Mouse (Mus musculus): ENCODE measurements at regions not wholly inside any gene's neighbourhood (a gene's known extent, or its start where the extent isn't known, plus 50 kb on each side); places are given as distances from the start of the nearest gene placed in this dataset.
"Not testable (repeated sequence)": the region's sequence is repeated elsewhere in the genome, so short reads cannot be mapped to it uniquely, and the experiment has no call there.

DNA sequence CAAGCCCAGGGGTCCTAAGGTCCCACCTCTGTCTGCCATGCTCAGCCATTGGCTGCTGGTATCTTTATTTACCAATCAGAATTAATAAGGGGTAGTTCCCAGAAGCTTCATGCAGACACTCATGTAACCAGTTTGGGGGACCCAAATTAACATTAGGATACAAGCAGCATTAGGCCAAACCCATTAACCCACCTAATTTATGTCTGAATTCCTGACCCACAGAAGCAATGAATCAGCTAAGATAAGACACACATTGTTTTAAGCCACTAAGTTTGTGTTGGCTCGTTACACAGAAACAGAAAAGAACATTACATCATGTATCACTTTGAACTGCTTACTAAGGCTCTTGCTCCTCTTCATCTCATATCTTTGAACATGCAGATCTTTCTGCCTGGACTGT is 461.0 kb downstream of the Lmo7 start:
- DNase-seq (ENCODE audit: low spot score in 2 of 2), result no peak

- DNase-seq (ENCODE audit: low spot score in 2 of 2), result no peak
Observed at GRCm38 (mm10) chr14:102181269-102181668, 451.5 kb downstream of the Lmo7 start.

DNA sequence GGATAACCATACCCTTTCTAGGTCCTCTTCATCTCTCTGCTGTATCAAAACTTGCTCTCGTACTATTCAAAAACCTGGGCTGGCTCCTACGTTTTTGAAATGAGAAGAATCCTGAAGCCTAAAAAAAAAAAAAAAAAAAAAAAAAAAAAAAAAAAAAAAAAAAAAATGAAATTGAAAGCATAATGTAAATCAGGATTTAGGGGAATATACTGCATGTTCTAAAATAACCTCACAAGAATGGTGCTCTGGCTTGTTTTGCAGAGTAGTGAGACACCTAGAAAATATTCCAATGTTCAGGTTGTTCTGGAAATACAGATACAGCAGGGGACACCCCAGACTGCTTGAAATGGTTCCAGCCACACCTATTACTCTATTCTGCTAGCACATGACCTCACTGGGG is 442.0 kb downstream of the Lmo7 start:
- no peak for DNase-seq (ENCODE audit: low spot score in 2 of 2)

DNA sequence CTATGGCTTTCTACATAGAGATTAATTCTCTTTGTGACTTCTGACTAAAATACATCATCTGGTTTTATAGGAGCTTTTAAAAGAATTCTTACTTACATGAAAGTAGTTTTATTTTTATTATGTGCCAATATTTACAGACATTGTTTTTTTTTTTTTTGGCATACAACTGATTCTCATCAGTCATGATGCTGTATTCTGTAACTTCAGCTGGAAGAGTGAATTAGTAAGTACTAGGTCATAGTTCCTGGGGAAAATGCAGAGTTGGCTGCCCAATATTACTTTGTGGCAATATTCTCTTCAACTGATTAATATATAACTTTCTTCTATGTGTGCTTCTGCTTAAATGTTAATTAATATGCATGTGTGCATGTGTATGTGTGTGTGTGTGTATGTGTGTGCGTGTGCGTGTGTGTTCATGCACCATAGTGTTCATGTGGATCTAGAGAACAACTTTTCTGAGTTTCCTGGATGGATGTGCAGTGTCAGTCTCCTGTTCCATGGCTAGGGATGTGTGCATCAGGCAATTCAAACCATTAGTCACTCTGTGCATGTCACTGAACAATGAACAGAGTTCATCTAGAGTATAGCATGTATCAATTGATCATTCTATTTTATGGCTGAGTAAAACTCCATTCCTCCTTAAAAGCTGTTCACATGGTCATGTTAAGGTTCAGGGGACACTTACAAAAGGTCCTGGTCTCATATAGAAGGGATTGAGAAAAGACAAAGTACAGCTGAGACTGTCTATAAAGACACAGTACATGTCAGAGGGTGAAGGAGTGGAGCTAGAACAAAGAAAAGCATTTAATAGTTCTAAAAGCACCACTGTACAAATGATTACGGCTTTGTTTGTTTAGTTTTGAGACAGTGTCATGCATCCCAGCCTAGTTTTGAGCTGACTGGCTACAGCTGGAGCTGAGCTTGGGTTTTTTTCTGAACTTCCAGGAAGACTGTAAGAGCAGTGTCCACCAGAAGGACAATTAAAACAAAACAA is 431.8 kb downstream of the Lmo7 start:
- DNase-seq (ENCODE audit: low spot score in 2 of 2), result no peak

- not testable (repeated sequence) for DNase-seq (ENCODE audit: low spot score in 2 of 2)
Observed at GRCm38 (mm10) chr14:102150410-102150809, 420.7 kb downstream of the Lmo7 start.

DNA sequence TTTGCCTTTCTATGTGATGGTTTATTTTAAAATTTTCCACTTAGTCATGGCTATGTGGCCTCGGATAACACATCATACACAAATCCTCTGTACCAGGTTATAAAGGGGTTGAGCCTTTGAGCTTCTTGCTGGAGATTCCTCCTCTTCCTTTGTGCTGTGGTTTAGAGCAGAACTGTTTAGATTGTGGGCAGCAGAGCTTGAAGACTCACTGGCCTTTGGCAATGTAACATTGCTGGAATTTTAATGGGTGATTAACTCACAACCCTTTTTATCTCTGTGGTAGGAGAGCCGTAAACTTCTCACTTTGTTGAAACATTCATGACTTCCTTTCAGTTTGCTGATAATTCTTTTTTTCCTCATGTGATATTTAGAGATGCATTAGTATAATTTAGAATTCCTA is 413.0 kb downstream of the Lmo7 start:
- DNase-seq (ENCODE audit: low spot score in 2 of 2), result no peak

- no peak for DNase-seq (ENCODE audit: low spot score in 2 of 2)
Observed at GRCm38 (mm10) chr14:102138936-102139335, 409.2 kb downstream of the Lmo7 start.

DNA sequence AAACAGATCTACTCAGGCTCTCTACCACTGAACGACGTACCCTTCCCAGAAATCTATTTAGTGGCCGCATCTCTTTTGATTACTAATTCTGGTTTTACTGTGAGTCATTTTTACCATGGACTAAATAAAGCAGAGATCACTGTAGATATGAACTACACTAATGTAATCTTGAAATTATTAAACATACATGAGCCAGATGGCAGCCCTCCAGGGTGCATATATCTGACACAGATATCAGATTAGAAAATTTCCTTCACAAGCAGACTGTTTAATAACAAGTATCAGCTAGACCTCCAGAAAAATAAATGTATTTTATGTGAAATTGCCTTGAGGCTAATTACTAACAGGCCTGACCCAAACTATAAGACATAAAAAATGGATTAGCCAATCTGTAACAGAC is 388.4 kb downstream of the Lmo7 start:
- no peak for DNase-seq (ENCODE audit: low spot score in 2 of 2)

GRCm38 (mm10) chr14:102106165-102106564 is 376.4 kb downstream of the Lmo7 start:
- peak in 1 of 2 experiments; percentile 33 for DNase-seq (ENCODE audit: low spot score in 2 of 2)

DNA sequence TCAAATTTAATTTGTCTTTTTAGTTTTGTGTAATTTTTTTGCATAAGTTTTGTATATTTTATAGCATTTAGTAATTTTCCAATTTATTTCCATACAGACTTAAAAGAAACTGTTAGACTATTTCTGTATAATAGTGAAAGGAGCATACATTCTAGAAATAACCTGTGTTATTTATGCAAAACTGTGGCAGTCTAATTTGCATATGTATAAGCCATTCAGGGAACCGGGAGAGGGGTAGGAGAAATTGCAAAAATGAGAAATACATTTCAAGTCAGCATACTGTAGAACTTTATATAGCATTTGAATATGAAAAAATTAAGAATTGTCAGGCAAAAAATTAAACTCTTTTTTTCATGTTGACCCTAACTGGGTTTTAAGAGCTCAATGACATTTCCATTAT is 364.3 kb downstream of the Lmo7 start:
- DNase-seq (ENCODE audit: low spot score in 2 of 2), result no peak

DNA sequence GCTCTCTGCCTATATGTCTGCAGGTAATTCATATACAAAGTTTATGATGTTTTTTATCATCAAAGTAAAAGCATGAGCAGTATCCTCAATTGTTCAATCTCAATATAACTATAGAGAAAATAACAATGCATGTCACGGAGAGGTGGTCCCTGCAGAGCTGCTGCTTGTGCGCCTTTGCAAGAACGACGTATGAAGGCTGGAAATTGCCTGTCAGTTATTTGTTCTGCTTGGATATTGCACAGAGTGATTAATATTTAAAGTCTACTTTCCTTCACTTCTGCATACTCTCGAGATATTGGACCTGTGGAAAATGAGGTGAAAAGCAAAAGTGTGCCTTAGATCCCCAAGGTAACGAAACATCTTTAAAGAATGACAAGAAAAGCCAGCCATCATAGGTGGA is 362.8 kb downstream of the Lmo7 start:
- no peak for DNase-seq (ENCODE audit: low spot score in 2 of 2)

DNA sequence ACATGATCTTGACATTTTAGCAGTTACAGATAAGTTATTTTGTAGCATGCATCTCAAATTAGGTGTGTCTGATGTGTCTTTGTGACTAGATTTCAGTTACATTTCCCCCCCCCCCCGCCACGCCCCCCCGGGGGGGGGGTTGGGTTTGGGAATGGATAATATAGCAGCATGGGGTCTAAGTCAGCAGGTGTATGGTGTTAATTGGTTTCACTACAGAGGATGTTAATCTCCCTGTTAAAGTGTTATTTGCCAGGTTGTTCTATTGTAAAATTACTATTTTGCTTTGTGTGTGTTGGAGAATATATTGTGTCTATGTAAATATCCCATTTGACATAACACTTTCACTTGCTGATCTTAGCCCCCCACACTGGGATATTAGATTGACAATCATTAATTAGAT is 319.2 kb downstream of the Lmo7 start:
- no peak for DNase-seq (ENCODE audit: low spot score in 2 of 2)

GRCm38 (mm10) chr14:102048485-102048884 is 318.7 kb downstream of the Lmo7 start:
- DNase-seq (ENCODE audit: low spot score in 2 of 2), result no peak

DNA sequence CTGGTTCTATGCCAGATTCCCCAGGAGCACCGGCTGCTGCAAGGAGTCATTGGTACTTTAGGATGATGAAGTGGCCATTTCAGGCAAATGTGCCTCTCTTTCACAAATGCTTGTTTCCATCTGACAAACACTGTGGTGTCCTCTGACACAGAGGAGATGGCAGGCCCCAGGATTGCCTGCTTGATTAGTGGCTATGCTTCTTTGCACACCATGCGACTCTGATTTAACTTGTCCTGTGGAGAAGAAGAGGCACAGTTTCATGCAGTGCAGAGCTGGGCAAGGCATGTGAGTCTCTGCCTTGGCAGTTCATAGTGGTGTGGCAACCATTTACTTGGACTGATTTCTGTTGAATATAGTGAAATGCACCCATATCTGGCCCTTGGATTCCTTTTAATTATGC is 308.4 kb downstream of the Lmo7 start:
- DNase-seq (ENCODE audit: low spot score in 2 of 2), result no peak

DNA sequence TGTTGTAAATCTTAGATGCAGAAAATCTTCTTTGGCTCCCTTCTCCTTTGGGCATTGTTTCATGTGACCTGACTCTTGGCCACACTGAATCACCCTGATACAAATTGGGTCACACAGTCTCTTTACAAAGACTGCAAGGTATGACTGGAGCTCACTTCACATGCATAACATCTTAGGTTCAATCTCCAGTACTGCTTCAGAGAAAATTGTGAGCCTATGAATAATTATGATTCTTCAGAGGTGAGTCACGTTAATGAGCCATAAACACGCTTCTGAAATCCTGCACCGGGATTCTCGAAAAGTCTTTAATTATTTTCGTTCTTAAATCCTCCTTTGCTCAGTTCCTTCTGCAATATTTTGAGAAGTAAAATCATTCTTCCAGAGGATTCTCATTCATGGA is 307.7 kb downstream of the Lmo7 start:
- no peak for DNase-seq (ENCODE audit: low spot score in 2 of 2)

- peak in 1 of 2 experiments; percentile 23 for DNase-seq (ENCODE audit: low spot score in 2 of 2)
Observed at GRCm38 (mm10) chr14:102031047-102031903, 301.5 kb downstream of the Lmo7 start.

- DNase-seq (ENCODE audit: low spot score in 2 of 2), result no peak
Observed at GRCm38 (mm10) chr14:102024646-102025045, 294.9 kb downstream of the Lmo7 start.

DNA sequence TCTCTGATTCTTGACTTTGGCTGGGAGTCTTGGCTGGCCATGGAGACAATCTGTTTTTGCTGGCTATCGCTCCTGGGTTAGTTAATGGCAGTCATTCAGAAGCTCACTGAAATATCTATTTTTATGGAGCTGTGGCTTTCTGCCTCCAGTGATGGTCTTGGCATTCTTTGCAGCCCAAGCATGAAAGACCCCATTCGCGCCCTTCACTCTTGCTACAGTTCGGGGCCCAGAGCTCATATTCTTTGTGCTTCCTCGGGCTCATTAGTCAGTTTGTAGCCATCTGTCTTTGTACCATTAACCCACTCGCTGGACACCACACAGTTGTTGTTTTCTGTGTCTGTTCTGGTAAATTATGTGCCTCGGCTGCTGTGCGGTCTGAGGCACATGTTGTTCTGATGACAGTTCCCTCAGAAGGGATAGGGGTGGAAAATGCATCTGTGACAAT is 290.4 kb downstream of the Lmo7 start:
- DNase-seq (ENCODE audit: low spot score in 2 of 2), result peak; percentile 25 to 35

GRCm38 (mm10) chr14:102019320-102019719 is 289.6 kb downstream of the Lmo7 start:
- no peak for DNase-seq (ENCODE audit: low spot score in 2 of 2)

DNA sequence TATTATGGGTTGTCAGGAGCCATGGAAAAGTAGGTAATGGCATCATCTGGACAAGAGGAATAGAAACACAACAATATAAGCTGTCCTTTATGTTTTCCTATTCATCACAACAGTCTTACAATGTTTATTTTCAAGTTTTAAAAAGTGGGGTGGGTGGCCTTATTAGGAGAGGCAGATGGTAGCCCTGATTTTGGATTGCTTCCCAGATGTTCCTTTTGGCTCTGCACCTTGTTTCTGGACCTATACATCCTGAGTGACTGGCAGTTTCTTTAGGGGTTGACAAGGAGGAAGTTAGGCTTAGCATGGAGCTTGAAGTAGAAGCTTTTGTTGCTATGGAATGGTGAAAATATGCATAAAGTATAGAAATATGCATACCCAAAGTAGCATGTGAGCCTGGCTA is 286.8 kb downstream of the Lmo7 start:
- DNase-seq (ENCODE audit: low spot score in 2 of 2), result no peak

DNA sequence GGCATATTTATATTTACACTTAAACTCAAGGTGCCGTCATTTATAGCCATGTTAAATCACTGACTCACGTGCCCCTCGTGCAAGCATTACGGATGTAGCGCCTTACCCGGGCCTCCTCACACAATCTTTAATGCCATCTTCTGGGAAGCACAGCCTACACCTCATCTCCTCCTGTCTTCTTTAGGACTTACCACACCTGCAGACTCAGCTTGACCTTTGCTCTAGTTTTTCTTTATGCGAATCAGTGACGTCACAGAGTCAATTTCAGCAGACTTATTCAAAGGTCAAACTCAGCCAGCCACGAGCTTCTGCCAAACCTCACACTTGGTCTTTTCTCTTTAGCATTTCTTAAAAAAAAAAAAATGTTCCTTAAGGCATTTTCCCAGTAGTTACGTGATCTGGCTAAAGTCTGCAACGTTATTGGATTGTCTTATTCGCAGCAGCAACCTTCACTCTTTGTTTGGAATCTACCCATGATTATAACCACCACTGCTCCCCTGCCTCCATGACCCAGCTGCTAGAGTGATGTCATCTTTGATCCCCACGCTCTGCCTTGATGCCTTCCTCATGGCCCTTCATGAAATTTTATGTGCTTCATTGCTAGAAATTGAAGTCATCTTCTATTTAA is 285.3 kb downstream of the Lmo7 start:
- no peak for DNase-seq (ENCODE audit: low spot score in 2 of 2)

- DNase-seq (ENCODE audit: low spot score in 2 of 2), result no peak
Observed at GRCm38 (mm10) chr14:102013238-102013637, 283.5 kb downstream of the Lmo7 start.

Data from right cerebral cortex, postnatal 10 days (tissue).